Mouse (Mus musculus) spleen, adult 2 months (tissue): ENCODE measurements around the gene Triap1.

Experiments
- CTCF ChIP-seq: fragments of 200-500 bp; IDR thresholded peaks from 2 replicates; pipeline ENCODE4 v1.5.1; 2011; ENCODE audit warnings: mild to moderate bottlenecking, inconsistent platforms; ENCODE audit not compliant: insufficient read depth, insufficient read length, insufficient replicate concordance; ENCODE audit errors: extremely low read depth
- POLR2A ChIP-seq: fragments of 200-500 bp; IDR thresholded peaks from 2 replicates; pipeline ENCODE4 v1.6.1; 2011; ENCODE audit warnings: low read depth, low read length, inconsistent platforms

- TF ChIP-seq CTCF (no peak), POLR2A (no peak)
Measured at GRCm38 (mm10) chr5:115371736-115372135, 30.7 kb downstream of the Triap1 start.
